Mouse (Mus musculus): Measurements from ENCODE around the gene Arl15.

Gene Arl15

DNA sequence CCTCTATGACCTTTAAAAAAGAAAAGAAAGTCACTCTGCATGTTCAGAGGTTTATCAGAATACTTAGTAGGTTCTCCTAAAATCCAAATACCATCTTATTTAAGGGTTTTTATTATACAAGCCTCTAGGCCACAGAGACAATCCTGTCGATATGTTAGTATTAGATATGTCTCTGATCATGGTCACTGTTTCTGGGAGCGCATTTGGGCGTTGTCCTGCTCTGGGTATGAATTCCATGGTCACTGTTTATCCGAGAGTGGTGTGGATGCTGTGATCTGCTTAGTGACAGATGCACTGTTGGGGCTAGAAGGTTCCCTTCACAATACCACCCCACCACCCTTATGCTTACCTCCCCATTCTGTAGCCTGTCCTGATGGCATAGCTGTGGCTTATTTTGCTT lies 320.8 kb downstream of the Arl15 start:
- DNase-seq = no peak

DNA sequence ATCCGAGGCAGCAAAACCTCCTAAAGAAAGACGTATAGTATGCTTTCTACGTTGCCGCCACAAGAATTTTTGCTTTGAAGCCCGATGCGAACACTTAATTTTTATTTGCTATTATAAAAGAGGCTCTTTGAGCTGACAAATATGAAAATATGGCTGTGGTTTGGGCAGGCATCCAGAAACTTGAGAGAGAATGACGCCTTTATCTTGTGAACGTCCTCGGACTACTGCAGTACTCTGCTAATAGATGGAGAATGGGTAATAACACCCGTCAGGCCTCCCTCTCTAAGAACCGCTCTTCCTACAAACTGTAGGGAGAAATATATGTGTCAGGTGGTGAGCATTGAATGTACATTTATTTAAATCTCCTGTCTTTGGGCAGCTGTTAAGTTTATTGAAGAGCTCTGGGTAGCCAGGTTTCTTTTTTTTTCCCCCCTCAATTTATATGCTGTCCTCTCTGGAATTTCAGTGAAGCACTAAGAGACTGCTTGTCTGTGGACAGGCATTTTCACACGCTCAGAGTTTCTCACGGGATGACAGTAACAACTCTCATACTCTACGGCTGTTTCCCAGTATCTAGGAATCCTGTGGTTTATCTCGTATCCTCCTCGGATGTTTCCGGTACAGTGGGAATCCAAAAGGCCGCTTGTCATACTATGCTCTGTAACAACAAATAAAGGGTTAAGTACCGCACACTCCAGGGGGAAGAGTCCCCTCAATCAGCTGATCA lies 324.0 kb downstream of the Arl15 start:
- no peak for DNase-seq

DNA sequence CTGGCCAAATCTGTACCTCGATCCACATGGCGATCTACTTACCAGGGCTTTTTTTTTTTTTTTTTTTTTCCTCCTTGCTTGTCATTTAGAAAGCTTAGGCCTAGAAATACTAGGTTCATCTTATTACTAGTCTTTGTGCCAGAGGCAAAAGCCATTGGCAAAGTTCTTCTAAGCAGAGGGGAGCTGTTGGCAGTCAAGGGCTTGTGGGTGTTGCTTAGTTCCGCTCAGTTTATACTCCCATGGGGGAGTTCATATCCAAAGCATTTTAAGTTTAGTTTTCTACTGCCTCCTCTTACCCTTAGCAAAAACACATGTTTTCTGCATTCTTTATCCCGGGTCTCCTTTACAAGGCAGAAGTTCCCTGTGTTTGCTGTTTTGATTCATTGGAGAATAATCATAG lies 325.5 kb downstream of the Arl15 start:
- no peak for DNase-seq

DNA sequence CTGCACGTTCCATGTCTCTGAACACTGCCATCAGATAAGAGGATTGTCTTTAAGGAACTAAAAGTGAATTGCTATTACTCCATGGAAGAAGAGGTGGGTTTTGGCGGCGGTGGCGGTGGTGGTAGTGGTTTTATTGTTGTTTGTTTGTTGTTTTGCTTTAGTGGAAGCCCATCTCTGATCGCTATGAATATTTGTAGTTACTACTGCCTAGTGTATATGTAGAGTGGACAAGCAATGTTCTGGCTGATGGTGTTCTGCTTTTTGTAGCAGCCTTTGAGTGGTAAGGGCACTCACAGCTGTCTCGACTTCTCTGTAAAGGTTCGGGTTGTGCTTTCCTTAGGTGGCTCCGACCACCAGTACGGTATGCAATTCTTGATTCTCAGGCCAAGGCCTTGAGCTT lies 327.3 kb downstream of the Arl15 start:
- DNase-seq = no peak

DNA sequence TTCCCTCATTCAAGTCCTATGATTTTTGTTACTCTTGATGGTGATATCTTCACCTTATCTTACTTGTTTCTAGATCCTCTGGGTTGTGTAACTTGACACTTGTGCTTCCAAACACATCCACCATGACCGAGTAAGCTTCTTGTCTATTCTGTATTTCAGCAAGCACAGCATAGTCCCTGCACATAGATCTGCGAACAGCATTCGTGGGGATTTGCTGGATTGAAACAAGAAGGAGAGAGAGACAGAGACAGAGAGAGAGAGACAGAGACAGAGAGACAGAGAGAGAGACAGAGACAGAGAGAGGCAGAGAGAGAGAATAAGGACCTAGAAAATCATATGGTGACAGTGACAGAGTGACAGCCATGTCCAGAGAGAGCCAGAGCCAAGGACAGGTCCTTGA lies 329.1 kb downstream of the Arl15 start:
- DNase-seq = no peak

DNA sequence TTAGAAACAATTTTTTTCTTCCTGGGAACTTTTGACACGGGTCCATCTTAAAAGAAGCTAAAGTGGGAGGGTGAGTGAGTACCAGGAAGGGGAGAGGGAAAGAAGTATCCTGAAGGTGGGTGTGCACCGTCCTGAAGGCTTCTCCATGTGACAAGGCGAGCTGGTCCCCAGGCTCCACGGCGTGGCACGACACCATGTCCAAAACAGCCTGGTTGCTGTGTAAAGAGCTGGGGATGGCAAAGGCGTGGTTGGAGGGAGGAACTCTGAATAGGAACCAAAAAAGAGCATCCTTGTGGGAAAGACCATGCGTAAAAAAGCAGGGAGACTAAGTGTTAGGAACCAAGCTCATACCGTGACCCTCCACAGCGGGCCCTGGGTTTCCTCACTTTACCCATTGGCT lies 330.1 kb downstream of the Arl15 start:
- DNase-seq = no peak

DNA sequence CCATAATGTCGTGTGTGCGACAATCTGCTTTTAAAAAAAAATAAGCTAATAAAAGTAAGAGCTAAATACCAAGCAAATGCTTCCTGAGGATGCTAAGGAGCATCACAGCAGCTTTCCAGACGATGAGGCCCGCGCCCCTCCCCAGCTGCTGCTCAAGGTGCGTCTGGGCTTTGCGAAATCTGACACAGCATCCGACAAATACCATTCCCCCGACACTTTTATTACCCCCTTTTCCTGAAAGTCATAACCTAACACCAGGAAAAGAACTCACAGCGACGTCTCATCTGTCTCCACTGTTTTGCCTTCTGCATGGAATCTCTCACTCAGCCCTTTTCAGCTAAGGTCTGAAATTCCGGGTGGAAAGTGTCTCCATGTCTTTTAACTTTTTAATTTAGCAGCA lies 330.7 kb downstream of the Arl15 start:
- no peak for DNase-seq

DNA sequence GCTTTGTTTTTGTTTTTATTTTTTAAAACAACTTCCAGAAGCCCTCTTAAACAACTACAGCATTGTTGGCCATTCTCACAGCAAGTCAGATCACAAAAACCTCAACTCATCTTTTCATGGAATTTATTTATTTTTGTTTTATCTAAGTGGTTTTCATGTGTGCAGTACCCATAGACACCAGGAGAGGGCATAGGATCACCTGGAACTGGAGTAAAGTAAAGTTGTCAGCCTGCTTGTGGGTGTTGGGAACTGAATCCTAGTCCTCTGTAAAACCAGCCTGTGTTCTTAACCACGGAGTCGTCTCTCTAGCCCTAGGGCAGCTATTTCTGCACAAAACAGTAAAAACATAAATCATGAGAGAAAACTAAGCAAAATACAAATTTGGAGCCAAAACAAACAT lies 334.1 kb downstream of the Arl15 start:
- DNase-seq = no peak

DNA sequence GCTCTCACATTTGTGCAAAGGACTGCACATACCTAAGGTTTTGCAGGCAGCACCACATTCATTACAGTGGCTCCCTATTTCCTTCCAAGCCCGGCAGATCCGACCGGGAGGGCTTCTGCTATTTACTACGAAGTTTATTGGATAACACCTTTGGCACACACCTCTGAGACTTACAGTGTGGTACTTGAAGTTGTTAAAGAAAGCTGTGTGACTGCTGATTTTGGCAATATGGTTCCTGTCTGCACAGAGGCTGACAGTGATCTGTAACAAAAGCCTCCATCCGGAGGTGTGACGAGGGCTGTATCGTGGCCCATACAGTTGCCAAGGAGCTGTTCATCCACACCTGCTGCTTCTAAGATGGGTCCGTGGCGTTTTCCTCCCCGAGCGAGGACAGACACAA lies 335.7 kb downstream of the Arl15 start:
- no peak for DNase-seq

DNA sequence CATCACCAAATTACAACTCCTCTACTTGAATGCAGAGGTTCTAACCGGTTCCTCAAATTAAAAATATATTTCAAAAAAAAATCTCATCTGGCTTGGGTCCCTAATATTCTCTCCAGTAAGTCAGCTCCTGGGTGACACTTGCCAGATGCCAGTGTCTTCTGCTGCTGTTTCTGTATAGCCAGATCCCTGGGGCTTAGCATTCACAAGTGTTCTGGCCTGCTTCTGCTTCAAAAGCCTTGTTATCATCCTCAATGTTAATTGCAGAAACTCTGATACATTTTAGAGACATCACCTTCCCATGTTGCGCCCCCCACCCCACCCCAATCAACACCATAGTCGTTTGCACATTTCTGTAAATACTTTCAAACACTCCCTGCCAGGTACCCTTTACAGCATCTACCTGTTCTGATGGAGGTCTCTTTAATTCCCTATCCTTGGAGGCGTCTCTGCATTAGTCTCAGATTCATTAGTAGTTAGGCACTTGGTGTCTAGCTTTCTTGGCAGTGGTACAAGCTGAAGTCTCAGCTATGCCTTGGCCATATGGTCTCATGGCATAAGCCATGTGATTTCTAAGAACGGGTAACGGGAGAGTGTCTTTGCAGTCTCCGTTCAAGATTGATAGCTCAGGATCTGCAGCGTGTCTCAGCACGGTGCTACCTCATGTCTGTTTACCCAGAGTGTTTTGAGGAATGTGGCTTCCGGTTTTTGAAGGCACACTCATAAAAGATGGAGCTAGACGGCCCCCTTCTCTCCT lies 336.4 kb downstream of the Arl15 start:
- peak; percentile 12 to 33 for DNase-seq

DNA sequence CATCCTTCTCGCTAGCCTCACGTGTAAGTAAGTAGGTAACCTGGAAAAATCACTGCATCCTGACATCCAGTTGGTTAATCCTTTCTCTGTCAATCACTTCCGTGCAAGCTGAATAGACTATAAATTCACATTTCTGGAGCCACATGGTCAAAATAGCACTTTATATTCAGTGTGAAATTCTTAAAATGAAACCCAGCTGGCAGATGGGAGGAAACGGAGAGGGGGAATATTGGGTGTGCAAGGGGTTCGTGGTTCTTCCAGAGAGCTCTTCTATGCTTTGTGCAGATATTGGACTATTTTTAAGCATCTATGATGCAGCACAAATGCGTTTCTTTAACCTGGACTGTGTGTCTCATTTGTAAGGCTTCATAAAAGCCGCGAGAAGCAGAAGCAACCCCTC lies 344.6 kb downstream of the Arl15 start:
- DNase-seq = no peak

DNA sequence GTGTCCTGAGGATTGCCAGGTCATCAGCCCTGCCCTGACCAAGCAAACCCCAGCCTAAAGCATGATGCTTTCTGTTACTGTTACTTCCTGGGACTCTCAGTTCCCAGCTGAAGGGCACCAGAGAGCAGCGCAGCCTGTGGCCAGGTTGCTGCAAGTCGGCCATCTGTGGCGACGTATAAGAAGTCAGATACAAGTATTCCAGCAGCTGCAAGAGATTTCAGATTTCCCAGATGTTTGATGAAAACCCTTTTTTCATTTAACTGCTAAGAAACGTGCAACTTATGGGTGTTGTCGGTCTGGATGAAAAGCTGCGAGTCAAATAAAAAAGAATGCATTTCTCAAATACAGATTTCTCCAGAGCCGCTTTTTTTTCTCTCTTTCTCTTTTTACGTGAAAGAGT lies 345.3 kb downstream of the Arl15 start:
- no peak for DNase-seq

DNA sequence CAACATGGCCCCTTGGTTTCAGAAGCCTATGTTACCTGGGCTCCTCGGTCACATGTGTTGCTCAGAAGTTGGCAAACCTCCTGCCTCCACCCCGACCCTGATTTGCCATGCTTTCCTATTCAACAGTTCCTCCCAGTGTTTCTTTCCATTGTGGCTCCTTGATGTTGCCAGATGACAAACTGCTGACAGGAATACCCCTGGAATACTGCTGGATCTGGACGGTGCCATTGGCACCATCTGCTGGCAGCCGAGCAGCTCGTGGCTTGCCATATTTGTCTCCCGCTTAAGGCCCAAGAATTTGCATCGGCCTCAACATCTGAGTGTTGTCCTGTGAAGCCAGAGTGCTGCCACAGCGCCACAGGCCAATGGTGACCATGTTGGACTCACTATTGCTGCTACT lies 348.5 kb downstream of the Arl15 start:
- DNase-seq = no peak

DNA sequence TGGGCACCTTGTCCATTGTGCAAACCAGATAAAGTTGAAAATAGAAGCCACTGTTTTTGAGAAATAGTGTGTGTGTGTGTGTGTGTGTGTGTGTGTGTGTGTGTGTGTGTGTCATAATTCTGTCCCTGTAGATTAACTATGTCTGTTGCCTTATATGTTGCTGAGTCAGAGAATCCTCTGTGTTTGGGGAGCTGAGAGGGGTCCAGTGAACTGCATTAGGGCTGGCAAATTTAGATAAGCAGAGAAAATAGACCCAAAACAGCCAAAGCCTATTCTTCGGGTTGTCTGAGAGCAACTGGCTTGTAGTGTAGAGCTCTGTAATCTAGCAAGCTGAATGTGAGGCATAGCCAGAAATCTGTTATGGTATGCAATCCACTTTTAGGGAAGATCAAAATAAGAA lies 348.9 kb downstream of the Arl15 start:
- no peak for DNase-seq

DNA sequence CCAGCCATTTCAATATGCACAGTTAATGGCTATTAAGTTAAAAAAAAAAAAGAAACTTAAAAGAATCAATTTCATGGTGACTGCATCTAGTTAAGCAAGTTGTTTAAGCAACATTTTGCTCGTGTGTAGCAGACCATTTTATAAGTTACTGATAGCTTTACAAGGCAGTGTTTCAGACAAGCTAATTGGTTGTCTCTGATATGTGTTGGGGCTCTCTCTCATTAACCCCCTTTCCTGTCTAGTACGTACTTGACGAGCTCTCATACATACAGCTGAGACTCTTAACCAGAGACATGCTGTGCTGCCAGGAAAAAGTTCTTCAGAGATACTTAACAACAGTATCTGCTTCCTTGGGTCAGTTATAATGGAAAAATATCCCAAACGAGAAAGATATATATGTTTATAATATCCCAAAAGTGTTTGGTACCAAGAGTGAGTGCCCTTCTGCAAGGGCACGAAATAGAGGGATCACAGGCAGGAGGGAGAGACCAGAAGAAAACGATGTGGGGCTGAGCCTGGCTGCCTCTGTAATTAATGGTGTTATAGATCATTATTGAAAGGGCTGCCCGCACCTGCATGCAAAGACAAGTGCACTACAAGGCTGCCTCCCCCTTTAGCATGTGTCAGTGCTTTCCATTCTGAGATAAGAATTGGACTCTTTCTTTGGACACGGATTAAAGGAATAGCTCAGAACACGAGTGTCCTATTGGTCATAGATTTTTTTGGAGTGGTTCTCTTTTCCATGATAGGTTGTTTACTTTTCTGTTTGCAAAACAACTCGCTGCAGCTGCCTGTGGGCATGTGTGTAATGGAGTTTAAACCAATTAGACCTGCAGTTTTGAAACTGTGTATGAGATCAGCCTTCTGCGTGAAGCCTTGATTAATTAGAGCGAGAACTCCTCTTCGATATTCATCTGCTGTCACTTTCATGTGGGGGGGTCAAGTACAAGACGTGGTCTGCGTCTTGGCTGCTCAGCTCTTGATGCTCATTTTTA lies 350.0 kb downstream of the Arl15 start:
- no peak for DNase-seq

DNA sequence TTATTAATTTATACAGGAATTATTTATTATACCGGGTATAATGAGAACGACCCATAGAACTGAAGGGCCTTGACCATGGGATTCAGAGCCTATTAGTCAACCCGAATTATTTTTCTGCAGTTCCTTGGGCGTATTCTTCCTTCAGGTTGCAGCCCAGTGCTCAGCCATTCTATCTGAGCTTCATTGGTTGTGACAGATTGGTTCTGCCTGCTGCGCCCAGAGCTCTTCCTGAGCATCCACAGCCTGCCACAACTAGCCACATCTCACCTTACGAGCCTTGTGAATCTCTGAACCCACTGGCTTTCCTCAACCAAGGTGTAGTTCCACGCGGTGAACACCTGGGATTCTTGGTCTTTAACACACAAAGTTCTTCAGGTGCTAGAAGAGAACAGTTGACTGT lies 350.9 kb downstream of the Arl15 start:
- DNase-seq = no peak

DNA sequence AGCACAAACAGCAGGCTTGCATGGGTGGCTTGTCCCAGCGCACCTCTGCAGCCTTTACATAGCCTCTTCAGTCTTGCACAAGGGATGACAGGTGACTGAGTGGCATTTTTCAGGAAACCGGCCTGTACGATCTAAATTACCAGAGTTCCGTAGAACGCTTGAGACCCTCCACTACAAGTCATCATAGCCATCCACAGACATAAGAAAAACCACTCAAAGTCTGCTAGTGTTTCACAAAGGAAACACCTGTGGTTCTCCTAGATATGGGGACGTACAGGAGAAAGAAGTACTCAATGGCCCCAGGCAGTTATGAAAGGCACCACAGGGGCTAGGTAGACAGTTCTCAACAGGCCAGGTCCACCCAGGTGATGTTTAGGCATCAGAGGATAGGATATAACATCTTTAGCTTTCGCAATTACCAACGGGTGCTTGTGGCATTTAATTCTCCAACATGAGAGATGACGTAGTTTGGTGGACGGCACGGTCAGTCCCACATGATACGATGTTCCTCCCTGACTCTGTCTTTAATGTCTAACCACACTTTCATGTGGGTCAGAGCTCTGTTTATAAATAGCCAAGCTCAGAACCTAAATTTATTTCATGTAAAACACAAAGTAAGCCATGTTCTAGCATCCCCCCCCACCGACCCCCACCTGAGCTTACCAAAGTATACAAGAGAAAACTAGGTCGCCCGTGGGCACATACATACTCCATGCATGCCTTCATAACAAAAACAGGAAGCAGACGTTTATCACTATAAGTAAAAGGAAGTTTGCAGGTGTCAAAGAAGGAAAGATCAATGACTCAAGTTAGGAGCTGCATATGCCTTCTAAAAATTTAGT lies 356.8 kb downstream of the Arl15 start:
- DNase-seq = no peak

DNA sequence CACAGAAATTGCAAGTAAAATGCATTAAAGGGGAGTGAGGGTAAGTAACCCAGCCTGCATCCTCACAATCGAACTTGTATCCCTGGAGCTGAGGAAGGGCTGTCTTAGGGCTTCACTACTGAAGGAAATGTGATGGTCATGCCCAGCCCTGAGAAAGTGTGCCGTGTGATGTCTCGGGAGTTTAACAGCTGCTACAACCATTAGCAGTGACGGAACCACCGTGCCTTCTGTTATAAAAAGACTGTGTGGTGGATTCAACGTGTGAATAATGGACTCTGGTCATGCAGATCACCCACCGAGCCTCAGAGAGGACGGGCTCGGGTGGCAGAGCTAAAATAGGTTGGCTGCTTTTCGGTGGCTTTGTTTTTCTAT lies 357.4 kb downstream of the Arl15 start:
- no peak for DNase-seq

DNA sequence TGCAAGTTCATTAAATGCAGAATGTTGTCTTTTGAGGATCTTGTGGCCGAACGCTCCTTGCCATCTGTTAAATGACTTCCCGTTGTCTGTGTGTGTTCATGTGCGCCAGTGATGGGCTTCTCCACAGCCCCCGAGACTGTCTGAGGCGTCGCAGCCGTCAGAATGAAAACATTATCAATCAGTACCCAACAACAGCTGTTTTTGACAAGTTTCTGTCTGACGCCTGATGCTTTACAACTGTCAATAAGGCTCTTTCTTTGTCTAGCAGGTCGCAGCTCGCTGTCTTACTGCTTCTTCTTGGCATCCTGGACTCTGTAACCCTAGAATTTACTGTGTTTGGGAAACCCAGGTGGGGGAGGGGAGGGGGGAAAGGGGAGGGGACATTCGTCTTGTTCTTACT lies 362.4 kb downstream of the Arl15 start:
- no peak for DNase-seq

DNA sequence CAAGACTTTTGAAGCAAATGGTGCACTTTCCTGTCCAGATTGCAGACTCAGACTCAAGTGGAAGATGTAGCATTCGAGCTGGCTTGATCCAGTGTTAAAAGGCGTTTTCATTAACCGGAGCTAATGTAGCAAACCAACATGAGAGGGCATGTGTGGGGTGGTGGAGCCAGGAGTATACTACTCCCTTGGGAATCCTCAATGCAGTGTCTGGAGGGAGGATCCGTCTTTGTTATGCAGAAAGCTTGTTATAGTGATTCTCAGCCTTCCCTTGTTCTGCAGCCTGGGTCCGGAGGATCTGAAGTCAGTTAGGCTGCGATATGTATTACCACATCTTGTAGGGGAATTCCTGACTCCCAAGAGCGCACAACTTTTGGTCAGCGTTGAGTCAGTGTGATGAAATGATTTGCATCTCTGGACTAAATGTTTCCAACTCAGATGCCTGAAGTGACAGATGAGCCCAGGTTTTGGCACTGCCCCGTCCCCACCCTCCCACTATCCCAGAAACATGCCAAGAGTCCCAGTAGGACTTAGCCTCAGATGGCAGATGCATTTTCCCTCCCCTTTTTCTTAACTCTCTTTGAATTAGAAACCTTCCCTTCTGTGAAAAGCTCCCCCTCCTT lies 363.9 kb downstream of the Arl15 start:
- no peak for DNase-seq

DNA sequence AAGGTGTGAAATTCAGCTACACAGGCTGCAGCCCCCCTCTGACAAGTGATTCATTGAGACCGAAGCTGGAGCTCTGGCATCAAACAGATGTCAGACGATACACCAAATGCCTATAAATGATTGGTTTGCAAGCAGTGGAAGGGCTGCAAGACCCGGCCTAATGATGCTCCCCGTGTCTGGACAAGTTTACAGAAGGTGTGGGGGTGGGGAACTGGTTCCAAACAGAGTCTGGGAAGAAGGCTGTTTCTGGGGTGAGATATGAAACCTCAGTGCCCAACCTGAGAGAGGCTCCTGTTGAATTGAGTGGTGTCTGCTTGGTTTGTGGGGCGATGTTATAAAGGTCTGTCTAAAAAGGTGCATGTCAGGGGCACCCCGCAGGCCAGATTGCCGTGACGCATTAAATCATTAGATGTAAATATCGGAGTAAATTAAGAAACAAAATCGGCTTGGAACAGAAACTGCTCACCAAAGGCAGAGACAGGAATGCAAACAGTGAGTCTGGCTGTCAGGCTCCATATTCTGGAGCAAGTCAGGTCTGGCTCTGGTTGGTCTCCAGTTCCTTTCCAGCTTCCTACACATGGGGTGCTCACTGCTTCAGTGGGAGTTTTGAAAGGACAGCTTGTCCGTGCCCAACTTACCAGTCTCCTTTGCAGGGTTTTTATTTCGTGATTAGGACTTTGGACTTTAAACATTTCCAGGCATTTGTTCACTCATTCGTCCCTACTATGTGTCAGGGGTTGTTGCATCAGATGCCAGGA lies 365.5 kb downstream of the Arl15 start:
- DNase-seq = no peak
